Mouse (Mus musculus) heart, postnatal 0 days (tissue): ENCODE results near the gene Fgfr3. TPM values are rescaled to one million over a fixed set of nuclear protein-coding genes. Genes with fewer than 3 reads are reported as not detected.
A peak's percentile ranks its signal among the peaks of the same experiment; 100 is the strongest.

Source experiments
- ATAC-seq: fragments of 200-750 bp; cut with Nextera tagmentation; 2 replicates; pipeline ENCODE4 v1.8.0; 2017; ENCODE audit warnings: low read depth, moderate number of reproducible peaks, moderate library complexity; ENCODE audit not compliant: insufficient read depth
- DNase-seq: peaks from one replicate; pipeline ENCODE4 v3.0.0-alpha.2; 2016; ENCODE audit warnings: low spot score
- H3K27ac ChIP-seq: fragments of 300-500 bp; sonication (generic); 2 replicates; pipeline ENCODE4 v1.5.1; 2014; ENCODE audit warnings: low read depth, mild to moderate bottlenecking
- H3K27me3 ChIP-seq: fragments of 300-500 bp; sonication (generic); 2 replicates; pipeline ENCODE4 v1.6.1; 2014; ENCODE audit warnings: low read length, mixed read lengths; ENCODE audit not compliant: control insufficient read depth, insufficient read depth
- H3K36me3 ChIP-seq: fragments of 300-500 bp; sonication (generic); replicated peaks from 2 replicates; pipeline ENCODE4 v1.6.1; 2014; ENCODE audit warnings: low read length, mixed read lengths; ENCODE audit not compliant: control insufficient read depth, insufficient read depth
- H3K4me1 ChIP-seq: fragments of 300-500 bp; sonication (generic); 2 replicates; pipeline ENCODE4 v1.6.1; 2014; ENCODE audit warnings: antibody characterized with exemption; ENCODE audit not compliant: control insufficient read depth, insufficient read depth
- H3K4me2 ChIP-seq: fragments of 300-500 bp; sonication (generic); 2 replicates; pipeline ENCODE4 v1.6.1; 2014; ENCODE audit warnings: low read depth, mild to moderate bottlenecking, low read length, moderate library complexity
- H3K4me3 ChIP-seq: fragments of 300-500 bp; sonication (generic); 2 replicates; pipeline ENCODE4 v1.5.1; 2014; ENCODE audit warnings: low read depth, low read length
- H3K9ac ChIP-seq: fragments of 300-500 bp; sonication (generic); replicated peaks from 2 replicates; pipeline ENCODE4 v1.6.1; 2014; ENCODE audit warnings: low read depth, low read length, mixed read lengths
- H3K9me3 ChIP-seq: fragments of 300-500 bp; sonication (generic); replicated peaks from 2 replicates; pipeline ENCODE4 v1.6.1; 2016; ENCODE audit warnings: low read length; ENCODE audit not compliant: control insufficient read depth
- CTCF ChIP-seq: IDR thresholded peaks from 2 replicates; pipeline ENCODE4 v1.5.1; 2016; ENCODE audit warnings: antibody characterized with exemption, control low read depth, low read depth
- EP300 ChIP-seq: IDR thresholded peaks from 2 replicates; pipeline ENCODE4 v1.6.1; 2016; ENCODE audit warnings: antibody characterized with exemption, low read depth
- WGBS: fragments of 180-500 bp; shearing (Covaris S2); extraction: QIAGEN DNeasy Blood & Tissue Kit; methylation state at CpG from one replicate; pipeline ENCODE4 v1.1.7; 2014; 5-methylcytosine and 5-hydroxymethylcytosine counted together
- polyA plus RNA-seq: library from polyadenylated mRNA; unstranded; fragments of >200 nt; fragmentation: Nextera tagmentation; extraction: Ambion mirVana; gene quantifications from 2 replicates; pipeline ENCODE4 v1.2.1, GENCODE M21; 2015
- total RNA-seq: library from RNA; depleted of rRNA; stranded (reverse); fragments of >200 nt; gene quantifications from 2 replicates; pipeline ENCODE4 v1.2.3, GENCODE M21; 2014; ENCODE audit warnings: low replicate concordance; rRNA removed

The Fgfr3 gene
- total and polyA plus RNA-seq, 2 experiments from 2014 or later = 2.0 to 19.8 TPM

DNA sequence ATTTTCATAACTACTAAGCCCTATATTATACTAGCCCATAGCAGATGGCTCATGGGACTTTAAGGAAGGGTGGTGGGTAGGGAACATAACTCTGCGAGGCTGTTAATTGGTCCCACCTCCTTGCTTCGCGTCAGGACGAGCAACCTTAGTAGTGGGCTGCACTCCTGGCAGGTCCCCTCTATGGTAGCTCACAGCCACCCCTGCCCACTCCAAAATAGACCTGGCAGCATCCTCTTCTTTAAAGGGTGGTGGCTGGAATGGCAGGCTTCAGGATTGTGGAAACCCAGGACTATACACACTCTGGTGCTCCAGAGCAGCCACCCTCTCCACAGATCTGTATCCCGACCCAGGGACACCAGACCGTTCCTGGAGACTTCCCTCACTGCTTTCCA lies 61.5 kb downstream of the Fgfr3 start:
- ATAC-seq = peak; percentile 25
- H3K27me3 ChIP-seq = no peaks in the 10 kb centered on the region

More for the DNA sequence above, 61.5 kb downstream of the Fgfr3 start:
- Histone ChIP-seq H3K36me3 (peaks cover under 1% of the 10 kb centered on the region; the same call in 1 of the 2 replicates), H3K9me3 (no peaks in the 10 kb centered on the region), H3K4me1 (peaks cover 12% of the 10 kb centered on the region; the same call in 1 of the 2 replicates), H3K27ac (peak overlapping the region; percentile 86), H3K4me2 (peak overlapping the region; percentile 94), H3K9ac (peak overlapping the region; percentile 76), H3K4me3 (peak overlapping the region; percentile 80)
- 6% methylated on average over 6 of the region's 6 CpGs for WGBS
- no peak for DNase-seq
- TF ChIP-seq CTCF (no peak), EP300 (no peak)

Other genes starting within 250 kb of the Fgfr3 start
- gene Fam53a, start 92.0 kb upstream of the Fgfr3 start, total RNA-seq = 42.0 and 149 TPM in 2 replicates
- gene Fam53a, start 92.0 kb upstream of the Fgfr3 start, polyA plus RNA-seq = 41.0 and 55.2 TPM in 2 replicates
- not detected in 2 replicates for gene Gm9903, start 91.7 kb upstream of the Fgfr3 start, total RNA-seq
- 1.6 and 2.4 TPM in 2 replicates for gene Gm9903, start 91.7 kb upstream of the Fgfr3 start, polyA plus RNA-seq
- gene Slbp, start 69.1 kb upstream of the Fgfr3 start, total RNA-seq = 27.4 and 90.6 TPM in 2 replicates
- 65.4 and 65.8 TPM in 2 replicates for gene Slbp, start 69.1 kb upstream of the Fgfr3 start, polyA plus RNA-seq
- gene Tacc3, start 63.5 kb upstream of the Fgfr3 start, total RNA-seq = 42.1 and 51.1 TPM in 2 replicates
- 35.2 and 39.4 TPM in 2 replicates for gene Tacc3, start 63.5 kb upstream of the Fgfr3 start, polyA plus RNA-seq
- 21.7 and 57.9 TPM in 2 replicates for gene Tmem129, start 63.3 kb upstream of the Fgfr3 start, total RNA-seq
- 23.8 and 27.0 TPM in 2 replicates for gene Tmem129, start 63.3 kb upstream of the Fgfr3 start, polyA plus RNA-seq
- 34.0 and 36.9 TPM in 2 replicates for gene Letm1, start 61.1 kb downstream of the Fgfr3 start, total RNA-seq
- gene Letm1, start 61.1 kb downstream of the Fgfr3 start, polyA plus RNA-seq = 63.6 and 68.1 TPM in 2 replicates
- gene Nsd2, start 99.1 kb downstream of the Fgfr3 start, total RNA-seq = 11.2 and 27.6 TPM in 2 replicates
- 11.8 and 13.6 TPM in 2 replicates for gene Nsd2, start 99.1 kb downstream of the Fgfr3 start, polyA plus RNA-seq
- gene Nelfa, start 214.7 kb downstream of the Fgfr3 start, total RNA-seq = 16.1 and 20.6 TPM in 2 replicates
- gene Nelfa, start 214.7 kb downstream of the Fgfr3 start, polyA plus RNA-seq = 18.1 and 18.9 TPM in 2 replicates